In the genomic region with DNA sequence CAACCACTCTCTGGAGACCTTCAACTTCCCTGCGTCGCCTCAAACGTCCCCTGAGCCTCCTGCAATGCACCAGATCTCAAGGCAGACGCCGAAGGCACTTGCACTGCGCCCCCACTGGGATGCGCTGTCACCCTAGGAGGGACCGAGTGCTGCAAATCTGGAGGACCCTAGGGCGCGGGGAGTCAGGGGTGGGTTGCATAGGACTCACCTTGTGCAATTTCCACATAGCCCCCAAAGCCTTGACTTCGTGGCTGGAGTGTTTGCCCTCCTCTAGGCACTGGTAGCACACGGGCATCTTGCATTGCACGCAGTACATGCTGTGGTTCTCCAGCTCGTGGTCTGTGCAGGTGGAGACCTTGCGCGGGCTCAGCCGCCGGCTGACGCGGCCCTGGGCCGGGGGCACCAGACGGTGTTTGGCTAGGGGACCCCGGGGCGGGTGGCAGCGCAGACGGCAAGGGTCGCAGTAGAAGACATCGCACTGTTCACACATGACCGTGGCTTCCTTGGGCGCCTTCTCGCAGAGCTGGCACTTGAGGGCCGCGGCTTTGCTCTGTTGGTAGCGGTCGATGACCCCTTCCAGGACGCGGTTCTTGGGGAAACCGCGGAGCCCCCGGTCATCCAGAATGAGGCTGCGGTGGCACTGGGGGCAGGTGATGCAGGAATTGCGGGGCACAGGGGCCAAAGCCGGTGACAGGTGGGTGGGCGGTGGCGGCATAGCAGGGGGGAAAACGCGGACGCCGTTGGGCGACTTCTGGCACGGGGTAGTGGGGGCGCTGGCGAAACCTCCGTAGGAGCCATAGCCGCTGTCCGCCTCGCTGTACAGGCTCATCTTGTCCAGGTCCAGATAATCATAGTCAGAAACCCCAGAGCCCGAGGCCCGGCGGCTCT, we compare ENCODE assay signal across 8 mouse cellular contexts. TPM values are rescaled to one million over a fixed set of nuclear protein-coding genes. Genes with fewer than 3 reads are reported as not detected.
DNase-seq lines count a peak whose midpoint lies in the region; ATAC-seq and TF ChIP-seq lines count a peak whose summit lies in the region.

No protein-coding gene starts in this region.

- no peak for TF ChIP-seq POLR2A in lung, adult 2 months (IDR thresholded peaks at IDR 0.05; ENCODE audit: borderline replicate concordance, extremely low read depth, low read depth, low read length)

- peak overlapping the region; percentile 15; the same call in 1 of the 2 replicates for H3K9ac ChIP-seq in kidney, embryonic 15.5 days
- no peak overlapping the region for H3K9ac ChIP-seq in liver, embryonic 12.5 days

- H3K36me3 ChIP-seq in kidney, embryonic 15.5 days, result no peaks in the 10 kb centered on the region
- H3K36me3 ChIP-seq in liver, embryonic 12.5 days, result no peaks in the 10 kb centered on the region

- DNase-seq in lung, postnatal 10 days, result peak; percentile 15
- DNase-seq in lung, adult 2 months, result no peak
- DNase-seq in cerebellum, adult 8-10 months, result peak; percentile 78
- DNase-seq in frontal cortex, adult 2 months (ENCODE audit: extremely low spot score in 1 of 2, low spot score in 1 of 2), result peak; percentile 69 to 81
- peak; percentile 53 for DNase-seq in retina, adult 2 months (ENCODE audit: low read depth, low spot score)
- no peak for DNase-seq in c-Kit-positive CD71-positive TER-119-positive erythroid progenitor cells, embryonic 14.5 days (ENCODE audit: low spot score)

- peaks cover 41% of the 10 kb centered on the region for H3K27me3 ChIP-seq in kidney, embryonic 15.5 days
- peaks cover 62% of the 10 kb centered on the region for H3K27me3 ChIP-seq in liver, embryonic 12.5 days (replicated peaks)

- TF ChIP-seq CTCF in lung, adult 2 months (IDR thresholded peaks at IDR 0.05; ENCODE audit: insufficient read depth, low read length), result no peak

- no peak overlapping the region for H3K27ac ChIP-seq in kidney, embryonic 15.5 days
- no peak overlapping the region for H3K27ac ChIP-seq in liver, embryonic 12.5 days

- H3K9me3 ChIP-seq in kidney, embryonic 15.5 days (replicated peaks), result no peaks in the 10 kb centered on the region
- no peaks in the 10 kb centered on the region for H3K9me3 ChIP-seq in liver, embryonic 12.5 days (replicated peaks)

- H3K4me1 ChIP-seq in lung, adult 2 months (ENCODE audit: control insufficient read depth, insufficient read depth, low read length), result peaks cover 3% of the 10 kb centered on the region; the same call in 1 of the 2 replicates
- H3K4me1 ChIP-seq in kidney, embryonic 15.5 days, result peaks cover 21% of the 10 kb centered on the region
- H3K4me1 ChIP-seq in liver, embryonic 12.5 days, result peaks cover 30% of the 10 kb centered on the region

- WGBS in lung, adult 2 months, result 2% methylated on average over 60 of the region's 60 CpGs
- 1% methylated on average over 60 of the region's 60 CpGs for WGBS in kidney, embryonic 15.5 days
- 3% methylated on average over 60 of the region's 60 CpGs for WGBS in liver, embryonic 12.5 days (ENCODE audit: insufficient replicate concordance)

- ATAC-seq in kidney, embryonic 15.5 days (replicated peaks; ENCODE audit: low FRiP score), result peak; percentile 43
- ATAC-seq in liver, embryonic 12.5 days, result no peak

- H3K4me2 ChIP-seq in kidney, embryonic 15.5 days, result peak overlapping the region; percentile 98
- H3K4me2 ChIP-seq in liver, embryonic 12.5 days, result peak overlapping the region; percentile 78

- H3K4me3 ChIP-seq in lung, adult 2 months (replicated peaks; ENCODE audit: extremely low read depth, low read depth, low read length), result no peak overlapping the region
- H3K4me3 ChIP-seq in kidney, embryonic 15.5 days (replicated peaks), result peak overlapping the region; percentile 63
- H3K4me3 ChIP-seq in liver, embryonic 12.5 days, result peak overlapping the region; percentile 50

RNA-seq across cellular contexts. Expression of a gene that starts 1.0 kb away (rescaled TPM):
- polyA plus RNA-seq in lung, adult 2 months (2012; rRNA removed), result 0.06 and 0.28 TPM in 2 replicates
- polyA plus RNA-seq in frontal cortex, adult 2 months (2012; rRNA removed), result 226 and 239 TPM in 2 replicates
- polyA plus RNA-seq in kidney, embryonic 15.5 days (2015; fragmentation: Nextera tagmentation; extraction: Ambion mirVana), result 2.6 and 2.8 TPM in 2 replicates
- polyA plus RNA-seq in liver, embryonic 12.5 days (2016; fragmentation: Nextera tagmentation; extraction: Ambion mirVana), result 0.07 TPM in 1 of 2 replicates, not detected in the other

Comparison
In these comparisons a context has a peak if more than half of its experiments do, and no peak if none do; other contexts are left out.
1. DNase-seq: peak in lung, postnatal 10 days (single experiment), cerebellum, adult 8-10 months (single experiment), frontal cortex, adult 2 months (2 of 2) and retina, adult 2 months (single experiment); none in lung, adult 2 months (single experiment) and c-Kit-positive CD71-positive TER-119-positive erythroid progenitor cells, embryonic 14.5 days (single experiment).
2. RNA of a gene that starts 1.0 kb away (polyA plus RNA-seq): 226 to 239 TPM in frontal cortex, adult 2 months; 2.6 to 2.8 TPM in kidney, embryonic 15.5 days, 0.07 TPM in liver, embryonic 12.5 days and 0.06 to 0.28 TPM in lung, adult 2 months; every median in the first group is over 10 times any median in the second.